Mouse (Mus musculus) kidney, embryonic 16.5 days (tissue): ENCODE data around the gene Catip. TPM values are rescaled to one million over a fixed set of nuclear protein-coding genes. Genes with fewer than 3 reads are reported as not detected.

ENCODE experiments used
- ATAC-seq: fragments of 200-750 bp; cut with Nextera tagmentation; 2 replicates; pipeline ENCODE4 v1.8.0; 2017; ENCODE audit warnings: moderate TSS enrichment; ENCODE audit not compliant: low FRiP score, low TSS enrichment
- H3K27ac ChIP-seq: fragments of 300-500 bp; sonication (generic); 2 replicates; pipeline ENCODE4 v1.5.1; 2014; ENCODE audit warnings: low read length
- H3K27me3 ChIP-seq: fragments of 300-500 bp; sonication (generic); 2 replicates; pipeline ENCODE4 v1.6.1; 2014; ENCODE audit warnings: low read length, control low read depth, mixed read lengths; ENCODE audit not compliant: insufficient read depth
- H3K36me3 ChIP-seq: fragments of 300-500 bp; sonication (generic); 2 replicates; pipeline ENCODE4 v1.6.1; 2014; ENCODE audit warnings: low read length, control low read depth, mixed read lengths; ENCODE audit not compliant: insufficient read depth
- H3K4me1 ChIP-seq: fragments of 300-500 bp; sonication (generic); 2 replicates; pipeline ENCODE4 v1.6.1; 2014; ENCODE audit warnings: low read length, control low read depth, mixed read lengths; ENCODE audit not compliant: insufficient read depth
- H3K4me2 ChIP-seq: fragments of 300-500 bp; sonication (generic); replicated peaks from 2 replicates; pipeline ENCODE4 v1.6.1; 2014; ENCODE audit warnings: low read depth, low read length
- H3K4me3 ChIP-seq: fragments of 300-500 bp; sonication (generic); 2 replicates; pipeline ENCODE4 v1.5.1; 2014; ENCODE audit warnings: mild to moderate bottlenecking, low read length
- H3K9ac ChIP-seq: fragments of 300-500 bp; sonication (generic); replicated peaks from 2 replicates; pipeline ENCODE4 v1.6.1; 2014; ENCODE audit warnings: low read length
- H3K9me3 ChIP-seq: fragments of 300-500 bp; sonication (generic); 2 replicates; pipeline ENCODE4 v1.6.1; 2016; ENCODE audit warnings: low read length, control low read depth
- WGBS: fragments of 180-500 bp; shearing (Covaris S2); extraction: QIAGEN DNeasy Blood & Tissue Kit; methylation state at CpG from one replicate; pipeline ENCODE4 v1.1.7; 2014; 5-methylcytosine and 5-hydroxymethylcytosine counted together
- polyA plus RNA-seq: library from polyadenylated mRNA; unstranded; fragments of >200 nt; fragmentation: Nextera tagmentation; extraction: Ambion mirVana; gene quantifications from 2 replicates; pipeline ENCODE4 v1.2.1, GENCODE M21; 2015

The Catip gene
- polyA plus RNA-seq, 1 experiment from 2014 or later: 0.50 TPM

DNA sequence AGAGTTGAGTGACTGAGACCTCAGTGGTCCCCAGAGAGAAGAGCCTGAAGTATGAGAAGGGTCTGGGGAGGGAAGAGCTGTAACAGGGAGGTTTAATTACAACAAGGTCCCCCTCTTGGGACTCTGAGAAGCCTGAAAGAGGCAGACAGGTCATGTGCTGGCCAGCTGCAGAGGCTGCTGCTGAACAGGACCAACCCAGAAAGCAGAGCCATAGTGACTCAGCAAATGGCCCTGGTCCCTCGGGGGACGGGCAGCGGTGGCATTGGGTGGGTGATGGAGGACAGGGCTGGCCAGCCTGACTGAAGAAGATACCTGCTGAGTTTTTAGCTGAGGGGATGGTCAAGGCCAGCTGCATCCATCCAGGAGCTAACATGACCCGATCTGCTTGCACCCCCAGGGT, 14.5 kb downstream of the Catip start:
- no peak overlapping the region for H3K9ac ChIP-seq
- no peak overlapping the region for H3K4me3 ChIP-seq
- H3K4me2 ChIP-seq: no peak overlapping the region
- H3K27me3 ChIP-seq: no peaks in the 10 kb centered on the region
- no peak overlapping the region for H3K27ac ChIP-seq
- ATAC-seq: no peak
- no peaks in the 10 kb centered on the region for H3K9me3 ChIP-seq
- H3K4me1 ChIP-seq: no peaks in the 10 kb centered on the region
- no peaks in the 10 kb centered on the region for H3K36me3 ChIP-seq
- 76% methylated on average over 4 of the region's 4 CpGs for WGBS

GRCm38 (mm10) chr1:74379058-74379504, 17.2 kb downstream of the Catip start:
- Histone ChIP-seq H3K9me3 (no peaks in the 10 kb centered on the region), H3K36me3 (no peaks in the 10 kb centered on the region), H3K27ac (no peak overlapping the region), H3K27me3 (no peaks in the 10 kb centered on the region), H3K4me3 (no peak overlapping the region), H3K4me1 (no peaks in the 10 kb centered on the region), H3K4me2 (no peak overlapping the region), H3K9ac (no peak overlapping the region)
- WGBS: 80% methylated on average over 7 of the region's 7 CpGs
- no peak for ATAC-seq

DNA sequence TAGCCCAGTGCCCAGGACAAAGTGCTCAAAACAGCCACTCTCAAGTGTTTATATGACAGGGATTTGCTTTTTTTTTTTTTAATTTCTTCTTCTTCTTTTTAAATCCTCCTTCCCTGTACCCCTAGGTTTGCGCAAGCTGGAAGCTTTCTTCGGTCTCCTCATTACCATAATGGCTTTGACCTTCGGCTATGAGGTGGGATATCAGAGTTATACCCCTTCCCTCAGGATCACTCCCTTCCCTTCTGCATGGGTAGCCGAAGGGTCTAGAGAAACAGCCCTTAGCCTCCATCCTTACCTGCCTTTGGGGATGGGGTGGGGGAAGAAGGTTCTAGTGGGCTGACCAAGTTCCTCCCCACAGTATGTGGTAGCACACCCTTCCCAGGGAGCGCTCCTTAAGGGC, 18.6 kb downstream of the Catip start:
- Histone ChIP-seq H3K4me3 (no peak overlapping the region), H3K4me1 (no peaks in the 10 kb centered on the region), H3K4me2 (no peak overlapping the region), H3K9me3 (no peaks in the 10 kb centered on the region), H3K36me3 (no peaks in the 10 kb centered on the region), H3K27ac (no peak overlapping the region), H3K9ac (no peak overlapping the region), H3K27me3 (no peaks in the 10 kb centered on the region)
- no peak for ATAC-seq
- WGBS: 83% methylated on average over 5 of the region's 5 CpGs

DNA sequence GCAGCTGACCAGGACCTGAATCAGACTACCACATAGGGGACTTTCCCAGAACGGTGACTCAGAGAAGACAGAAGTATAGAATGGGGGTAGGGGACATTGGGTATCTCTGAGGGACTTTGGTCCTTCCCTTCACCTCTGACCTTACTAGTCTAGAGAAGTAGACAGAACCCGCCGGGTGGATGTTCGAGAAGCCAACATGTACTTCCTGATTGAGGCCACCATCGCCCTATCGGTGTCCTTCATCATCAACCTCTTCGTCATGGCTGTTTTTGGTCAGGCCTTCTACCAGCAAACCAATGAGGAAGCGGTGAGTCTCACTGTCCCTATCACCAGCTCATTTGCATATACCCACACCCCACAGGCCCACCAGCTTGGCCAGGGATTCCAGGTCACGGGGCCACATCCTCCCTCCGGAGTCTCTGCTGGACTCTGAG, 19.7 kb downstream of the Catip start:
- H3K9me3 ChIP-seq: no peaks in the 10 kb centered on the region
- no peaks in the 10 kb centered on the region for H3K27me3 ChIP-seq
- no peak overlapping the region for H3K4me3 ChIP-seq
- ATAC-seq: no peak
- peaks cover 3% of the 10 kb centered on the region; the same call in 1 of the 2 replicates for H3K4me1 ChIP-seq
- H3K4me2 ChIP-seq: no peak overlapping the region
- H3K27ac ChIP-seq: no peak overlapping the region
- no peaks in the 10 kb centered on the region for H3K36me3 ChIP-seq
- 85% methylated on average over 10 of the region's 10 CpGs for WGBS
- no peak overlapping the region for H3K9ac ChIP-seq

- H3K4me2 ChIP-seq: no peak overlapping the region
- no peak overlapping the region for H3K9ac ChIP-seq
- no peak overlapping the region for H3K27ac ChIP-seq
- H3K4me3 ChIP-seq: no peak overlapping the region
- no peaks in the 10 kb centered on the region for H3K27me3 ChIP-seq
- no peaks in the 10 kb centered on the region for H3K9me3 ChIP-seq
- 79% methylated on average over 13 of the region's 13 CpGs for WGBS
- H3K4me1 ChIP-seq: peaks cover 10% of the 10 kb centered on the region
- H3K36me3 ChIP-seq: no peaks in the 10 kb centered on the region
- no peak for ATAC-seq
These were observed 21.5 kb downstream of the Catip start for GRCm38 (mm10) chr1:74383385-74383784.

- no peak overlapping the region for H3K4me2 ChIP-seq
- ATAC-seq: no peak
- H3K36me3 ChIP-seq: no peaks in the 10 kb centered on the region
- H3K9me3 ChIP-seq: no peaks in the 10 kb centered on the region
- H3K4me3 ChIP-seq: no peak overlapping the region
- H3K4me1 ChIP-seq: peaks cover 14% of the 10 kb centered on the region
- H3K9ac ChIP-seq: no peak overlapping the region
- no peaks in the 10 kb centered on the region for H3K27me3 ChIP-seq
- H3K27ac ChIP-seq: no peak overlapping the region
- 81% methylated on average over 8 of the region's 8 CpGs for WGBS
These were observed 22.6 kb downstream of the Catip start for GRCm38 (mm10) chr1:74384525-74384924.

- H3K9me3 ChIP-seq: no peaks in the 10 kb centered on the region
- peaks cover 19% of the 10 kb centered on the region for H3K4me1 ChIP-seq
- H3K4me2 ChIP-seq: no peak overlapping the region
- ATAC-seq: no peak
- H3K4me3 ChIP-seq: no peak overlapping the region
- H3K36me3 ChIP-seq: no peaks in the 10 kb centered on the region
- H3K9ac ChIP-seq: no peak overlapping the region
- no peak overlapping the region for H3K27ac ChIP-seq
- 94% methylated on average over 10 of the region's 10 CpGs for WGBS
- H3K27me3 ChIP-seq: no peaks in the 10 kb centered on the region
These were observed 23.2 kb downstream of the Catip start for GRCm38 (mm10) chr1:74385064-74385463.

GRCm38 (mm10) chr1:74385531-74385930, 23.6 kb downstream of the Catip start:
- peaks cover 24% of the 10 kb centered on the region for H3K4me1 ChIP-seq
- ATAC-seq: no peak

GRCm38 (mm10) chr1:74386363-74386713, 24.4 kb downstream of the Catip start:
- peak overlapping the region; percentile 100 for H3K27ac ChIP-seq
- peak overlapping the region; percentile 57 for H3K4me2 ChIP-seq
- no peaks in the 10 kb centered on the region for H3K27me3 ChIP-seq
- peak overlapping the region; percentile 79 for H3K9ac ChIP-seq
- no peaks in the 10 kb centered on the region for H3K36me3 ChIP-seq
- H3K4me1 ChIP-seq: peaks cover 29% of the 10 kb centered on the region
- WGBS: 50% methylated on average over 7 of the region's 10 CpGs
- no peaks in the 10 kb centered on the region for H3K9me3 ChIP-seq
- no peak for ATAC-seq
- H3K4me3 ChIP-seq: peak overlapping the region; percentile 61

More at GRCm38 (mm10) chr1:74385531-74385930, 23.6 kb downstream of the Catip start:
- Histone ChIP-seq H3K4me2 (no peak overlapping the region), H3K9me3 (no peaks in the 10 kb centered on the region), H3K36me3 (no peaks in the 10 kb centered on the region), H3K9ac (no peak overlapping the region), H3K27ac (no peak overlapping the region), H3K4me3 (no peak overlapping the region), H3K27me3 (no peaks in the 10 kb centered on the region)
- 83% methylated on average over 8 of the region's 8 CpGs for WGBS

DNA sequence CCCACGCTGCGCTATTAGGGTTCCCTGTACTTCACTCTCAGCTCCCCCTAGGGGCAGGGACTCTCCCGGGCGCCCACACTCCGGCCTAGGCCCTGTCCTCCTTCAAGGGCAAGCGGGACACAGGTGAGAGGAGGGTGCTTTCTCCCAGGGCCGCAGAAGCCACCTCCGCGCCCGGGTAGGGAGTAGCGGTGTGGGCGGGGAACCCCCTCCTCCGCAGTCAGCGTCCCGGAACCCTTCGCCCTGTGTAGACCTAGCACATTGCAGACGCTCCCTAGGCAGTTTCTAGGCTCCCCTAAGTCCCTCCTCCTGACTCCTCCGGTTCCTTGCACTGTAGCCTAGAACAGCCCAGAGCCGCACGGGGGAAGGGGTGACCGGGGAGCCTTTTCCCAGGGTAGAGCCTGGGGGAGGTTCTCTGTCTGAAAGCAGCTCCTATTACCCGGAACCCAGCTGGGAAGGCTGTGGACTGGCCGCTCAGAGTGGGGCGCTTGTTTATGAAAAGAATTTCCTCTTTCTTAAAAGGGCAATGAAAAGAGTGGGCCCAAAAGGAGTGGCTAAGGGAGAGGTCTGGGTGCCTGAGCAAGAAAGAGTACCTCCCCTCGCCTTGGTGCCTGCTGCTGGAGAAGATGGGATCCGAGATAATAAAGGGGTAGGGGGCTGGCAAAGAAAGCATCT, 24.9 kb downstream of the Catip start:
- H3K4me1 ChIP-seq: peaks cover 29% of the 10 kb centered on the region
- WGBS: under 1% methylated on average over 26 of the region's 26 CpGs
- no peaks in the 10 kb centered on the region for H3K27me3 ChIP-seq
- H3K9ac ChIP-seq: peak overlapping the region; percentile 79
- peak overlapping the region; percentile 100 for H3K27ac ChIP-seq
- H3K9me3 ChIP-seq: no peaks in the 10 kb centered on the region
- peak overlapping the region; percentile 61 for H3K4me3 ChIP-seq
- H3K36me3 ChIP-seq: no peaks in the 10 kb centered on the region
- peak overlapping the region; percentile 57 for H3K4me2 ChIP-seq
- ATAC-seq: peak; percentile 93
